Mouse (Mus musculus) neural tube, embryonic 13.5 days (tissue): ENCODE measurements around the gene Trem1. TPM values are rescaled to one million over a fixed set of nuclear protein-coding genes. Genes with fewer than 3 reads are reported as not detected.

Experiments
- ATAC-seq: fragments of 200-750 bp; cut with Nextera tagmentation; 2 replicates; pipeline ENCODE4 v1.8.0; 2017; ENCODE audit warnings: low read depth, mild to moderate bottlenecking, moderate TSS enrichment, moderate library complexity
- H3K27ac ChIP-seq: fragments of 300-500 bp; sonication (generic); replicated peaks from 2 replicates; pipeline ENCODE4 v1.5.1; 2015; ENCODE audit warnings: moderate library complexity, mild to moderate bottlenecking, inconsistent platforms
- H3K27me3 ChIP-seq: fragments of 300-500 bp; sonication (generic); 2 replicates; pipeline ENCODE4 v1.6.1; 2015; ENCODE audit warnings: mild to moderate bottlenecking, inconsistent platforms
- H3K36me3 ChIP-seq: fragments of 300-500 bp; sonication (generic); 2 replicates; pipeline ENCODE4 v1.6.1; 2015; ENCODE audit warnings: mild to moderate bottlenecking, inconsistent platforms
- H3K4me1 ChIP-seq: fragments of 300-500 bp; sonication (generic); replicated peaks from 2 replicates; pipeline ENCODE4 v1.6.1; 2015; ENCODE audit warnings: inconsistent platforms
- H3K4me2 ChIP-seq: fragments of 300-500 bp; sonication (generic); 2 replicates; pipeline ENCODE4 v1.6.1; 2015; ENCODE audit warnings: inconsistent platforms, mild to moderate bottlenecking, moderate library complexity
- H3K4me3 ChIP-seq: fragments of 300-500 bp; sonication (generic); 2 replicates; pipeline ENCODE4 v1.5.1; 2015; ENCODE audit warnings: mild to moderate bottlenecking, inconsistent platforms
- H3K9ac ChIP-seq: fragments of 300-500 bp; sonication (generic); 2 replicates; pipeline ENCODE4 v1.6.1; 2015; ENCODE audit warnings: moderate library complexity, mild to moderate bottlenecking, inconsistent platforms
- H3K9me3 ChIP-seq: fragments of 300-500 bp; sonication (generic); 2 replicates; pipeline ENCODE4 v1.6.1; 2016; ENCODE audit warnings: inconsistent platforms
- WGBS: fragments of 180-500 bp; shearing (Covaris S2); methylation state at CpG from one replicate; pipeline ENCODE4 v1.1.7; 2015; 5-methylcytosine and 5-hydroxymethylcytosine counted together
- polyA plus RNA-seq: library from polyadenylated mRNA; unstranded; fragments of >200 nt; fragmentation: Nextera tagmentation; extraction: Ambion mirVana; gene quantifications from 2 replicates; pipeline ENCODE4 v1.2.1, GENCODE M21; 2015

Gene Trem1
- polyA plus RNA-seq, 1 experiment from 2014 or later: 0.06 TPM

DNA sequence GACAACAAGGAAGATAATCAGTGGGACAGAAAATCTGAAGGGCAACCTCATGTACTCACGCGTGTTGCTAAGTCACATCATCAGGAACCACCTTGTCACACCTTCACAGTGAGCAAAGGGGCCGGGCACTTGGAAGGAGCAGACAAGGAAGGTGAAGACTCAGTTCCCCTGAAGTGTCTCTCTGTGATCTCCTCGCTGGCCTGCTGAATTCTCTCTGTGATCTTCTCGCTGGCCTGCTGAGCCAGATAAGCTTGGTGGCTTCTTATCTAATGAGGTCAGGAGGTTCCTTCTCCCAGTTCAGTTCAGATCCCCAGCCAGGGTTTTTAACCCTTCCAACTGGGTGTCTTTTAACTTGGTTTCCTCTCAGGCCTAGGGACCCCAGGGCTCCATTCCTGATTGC, 39.6 kb downstream of the Trem1 start:
- H3K27ac ChIP-seq: no peak overlapping the region
- H3K9me3 ChIP-seq: no peaks in the 10 kb centered on the region
- H3K27me3 ChIP-seq: no peaks in the 10 kb centered on the region
- no peaks in the 10 kb centered on the region for H3K36me3 ChIP-seq
- no peak overlapping the region for H3K4me3 ChIP-seq
- 74% methylated on average over 5 of the region's 5 CpGs for WGBS
- no peak for ATAC-seq
- no peak overlapping the region for H3K9ac ChIP-seq
- H3K4me1 ChIP-seq: no peaks in the 10 kb centered on the region
- H3K4me2 ChIP-seq: no peak overlapping the region

DNA sequence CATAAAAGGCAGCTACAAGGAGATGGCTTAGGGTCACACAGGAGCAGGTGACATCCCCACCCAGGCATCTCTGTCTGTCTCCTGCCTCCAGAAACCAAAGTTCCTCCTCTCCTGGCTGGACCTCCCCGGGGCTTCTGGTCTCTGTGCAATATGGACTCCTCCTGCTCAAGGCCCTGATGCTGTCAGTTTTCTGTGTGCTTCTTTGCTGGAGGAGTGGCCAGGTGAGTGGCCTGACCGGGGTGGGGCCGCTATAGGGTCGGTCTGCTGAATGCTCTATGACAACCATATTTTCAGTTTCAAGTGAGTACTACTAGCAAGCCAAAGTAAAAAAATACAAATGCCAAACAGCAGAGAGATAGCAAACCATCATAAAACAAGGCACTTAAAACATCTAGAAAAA, 40.0 kb downstream of the Trem1 start:
- Histone ChIP-seq H3K9ac (no peak overlapping the region), H3K4me1 (no peaks in the 10 kb centered on the region), H3K36me3 (no peaks in the 10 kb centered on the region), H3K27me3 (no peaks in the 10 kb centered on the region), H3K9me3 (no peaks in the 10 kb centered on the region), H3K4me3 (no peak overlapping the region), H3K27ac (no peak overlapping the region), H3K4me2 (no peak overlapping the region)
- no peak for ATAC-seq
- 94% methylated on average over 4 of the region's 4 CpGs for WGBS

DNA sequence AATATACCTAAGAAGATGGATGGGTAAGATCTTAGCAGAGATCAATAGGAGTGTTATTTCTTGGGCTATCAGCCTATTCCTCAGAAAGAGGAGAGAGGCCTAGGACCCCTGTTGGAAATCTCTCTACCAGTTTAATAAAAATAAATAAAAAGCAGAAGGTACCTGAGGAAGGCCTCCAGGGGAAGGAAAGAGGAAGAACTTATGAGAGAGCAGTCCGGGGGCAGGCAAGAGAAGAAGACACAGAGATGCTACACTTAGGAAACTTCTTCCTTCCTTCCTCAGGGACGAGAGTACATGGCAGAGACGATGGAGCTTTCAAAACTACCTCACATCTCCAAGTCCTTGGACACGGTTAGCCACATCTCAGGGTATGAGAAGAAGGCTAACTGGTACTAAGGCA, 41.5 kb downstream of the Trem1 start:
- no peak overlapping the region for H3K27ac ChIP-seq
- WGBS: 88% methylated on average over 4 of the region's 4 CpGs

DNA sequence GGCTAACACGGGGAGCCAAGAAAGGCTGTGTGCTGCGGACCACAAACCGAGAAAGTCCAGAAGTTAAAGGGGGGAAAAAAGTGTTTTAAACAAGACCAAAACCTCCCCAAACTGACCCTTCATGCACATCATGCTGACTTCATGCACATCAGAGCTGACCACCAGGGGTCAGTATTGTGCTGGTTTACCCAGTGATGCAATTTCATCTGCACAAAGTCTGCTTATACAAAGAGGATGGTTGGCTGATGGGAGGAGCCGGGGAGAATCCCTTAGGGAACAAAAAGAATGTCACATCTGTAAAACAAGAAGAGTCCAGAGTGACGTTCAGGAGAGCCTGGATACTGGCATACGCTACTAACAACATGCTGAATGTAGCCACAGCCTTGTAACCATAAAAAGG, 42.3 kb downstream of the Trem1 start:
- no peak for ATAC-seq
- H3K27ac ChIP-seq: no peak overlapping the region
- no peaks in the 10 kb centered on the region for H3K27me3 ChIP-seq
- WGBS: 28% methylated on average over 6 of the region's 6 CpGs
- H3K4me2 ChIP-seq: no peak overlapping the region
- H3K9ac ChIP-seq: no peak overlapping the region
- no peaks in the 10 kb centered on the region for H3K9me3 ChIP-seq
- H3K36me3 ChIP-seq: no peaks in the 10 kb centered on the region
- no peaks in the 10 kb centered on the region for H3K4me1 ChIP-seq
- no peak overlapping the region for H3K4me3 ChIP-seq

More for the DNA sequence above, 41.5 kb downstream of the Trem1 start:
- ATAC-seq: no peak
- H3K36me3 ChIP-seq: no peaks in the 10 kb centered on the region
- H3K4me1 ChIP-seq: no peaks in the 10 kb centered on the region
- H3K4me3 ChIP-seq: no peak overlapping the region
- no peak overlapping the region for H3K9ac ChIP-seq
- H3K27me3 ChIP-seq: no peaks in the 10 kb centered on the region
- no peak overlapping the region for H3K4me2 ChIP-seq
- H3K9me3 ChIP-seq: no peaks in the 10 kb centered on the region

- no peaks in the 10 kb centered on the region for H3K36me3 ChIP-seq
- no peaks in the 10 kb centered on the region for H3K4me1 ChIP-seq
- H3K9me3 ChIP-seq: no peaks in the 10 kb centered on the region
- H3K9ac ChIP-seq: no peak overlapping the region
- no peaks in the 10 kb centered on the region for H3K27me3 ChIP-seq
- no peak overlapping the region for H3K4me3 ChIP-seq
- H3K27ac ChIP-seq: no peak overlapping the region
- ATAC-seq: no peak
- WGBS: 56% methylated on average over 7 of the region's 7 CpGs
- no peak overlapping the region for H3K4me2 ChIP-seq
Measured at GRCm38 (mm10) chr17:48275736-48276135, 43.2 kb downstream of the Trem1 start.

GRCm38 (mm10) chr17:48278381-48278780, 45.8 kb downstream of the Trem1 start:
- Histone ChIP-seq H3K36me3 (no peaks in the 10 kb centered on the region), H3K4me3 (no peak overlapping the region), H3K4me2 (no peak overlapping the region), H3K27me3 (no peaks in the 10 kb centered on the region), H3K4me1 (peaks cover 8% of the 10 kb centered on the region), H3K27ac (no peak overlapping the region), H3K9ac (no peak overlapping the region), H3K9me3 (no peaks in the 10 kb centered on the region)
- ATAC-seq: no peak

- peaks cover 8% of the 10 kb centered on the region for H3K4me1 ChIP-seq
- H3K9ac ChIP-seq: no peak overlapping the region
- no peaks in the 10 kb centered on the region for H3K27me3 ChIP-seq
- ATAC-seq: no peak
- no peaks in the 10 kb centered on the region for H3K9me3 ChIP-seq
- H3K36me3 ChIP-seq: no peaks in the 10 kb centered on the region
- H3K4me2 ChIP-seq: no peak overlapping the region
- WGBS: 79% methylated on average over 4 of the region's 4 CpGs
- no peak overlapping the region for H3K27ac ChIP-seq
- no peak overlapping the region for H3K4me3 ChIP-seq
Measured at GRCm38 (mm10) chr17:48279002-48279401, 46.4 kb downstream of the Trem1 start.

DNA sequence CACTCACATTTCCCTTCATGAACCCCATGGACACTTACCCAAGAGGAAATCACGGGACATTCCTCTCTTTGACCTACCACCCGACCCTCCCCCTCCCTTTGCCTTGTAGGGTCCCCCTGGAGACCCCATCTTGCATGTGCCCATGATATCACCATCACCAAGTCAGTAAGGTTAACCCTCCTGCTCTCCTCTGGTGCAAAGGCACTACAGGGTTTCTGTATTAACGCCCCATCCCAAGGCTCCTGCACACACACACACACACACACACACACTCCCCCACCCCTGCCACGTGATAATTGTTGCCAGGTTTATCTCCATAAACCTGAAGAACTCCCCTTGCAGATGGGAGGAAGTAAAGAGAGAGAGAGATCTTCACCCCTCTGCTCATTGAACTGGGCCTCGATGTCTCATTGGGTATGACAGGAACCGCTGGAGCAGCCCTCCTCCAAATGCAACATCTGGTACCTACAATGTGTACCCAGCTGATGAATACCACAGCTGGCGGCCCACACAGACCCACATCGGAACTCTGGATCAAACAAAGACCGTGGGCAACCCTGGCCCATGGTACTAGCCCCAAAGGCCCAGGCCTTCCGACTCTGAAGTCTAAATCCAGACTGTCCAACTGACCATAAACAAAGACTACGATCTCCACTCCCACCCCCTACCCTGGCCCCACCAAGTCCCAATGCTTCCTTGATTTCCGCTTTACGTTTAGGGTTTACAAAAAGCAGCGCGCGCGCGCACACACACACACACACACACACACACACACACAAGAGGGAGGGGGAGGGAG, 48.6 kb downstream of the Trem1 start:
- Histone ChIP-seq H3K27ac (no peak overlapping the region), H3K4me3 (peak overlapping the region; percentile 26), H3K9me3 (no peaks in the 10 kb centered on the region), H3K36me3 (no peaks in the 10 kb centered on the region), H3K4me1 (peaks cover 8% of the 10 kb centered on the region), H3K9ac (peak overlapping the region; percentile 45; the same call in 1 of the 2 replicates), H3K27me3 (no peaks in the 10 kb centered on the region), H3K4me2 (peak overlapping the region; percentile 48)
- ATAC-seq: peak; percentile 47; the same call in 1 of the 2 replicates
- WGBS: 34% methylated on average over 18 of the region's 18 CpGs

- Histone ChIP-seq H3K27ac (no peak overlapping the region), H3K27me3 (no peaks in the 10 kb centered on the region), H3K9ac (peak overlapping the region; percentile 45; the same call in 1 of the 2 replicates), H3K4me2 (peak overlapping the region; percentile 48), H3K4me1 (peaks cover 8% of the 10 kb centered on the region), H3K36me3 (no peaks in the 10 kb centered on the region), H3K4me3 (peak overlapping the region; percentile 26), H3K9me3 (no peaks in the 10 kb centered on the region)
- 4% methylated on average over 3 of the region's 3 CpGs for WGBS
- ATAC-seq: no peak
Measured at GRCm38 (mm10) chr17:48281739-48282085, 49.1 kb downstream of the Trem1 start.

GRCm38 (mm10) chr17:48286765-48287164, 54.2 kb downstream of the Trem1 start:
- Histone ChIP-seq H3K9ac (no peak overlapping the region), H3K4me2 (no peak overlapping the region), H3K9me3 (peaks cover 4% of the 10 kb centered on the region; the same call in 1 of the 2 replicates), H3K27ac (no peak overlapping the region), H3K4me3 (no peak overlapping the region), H3K36me3 (no peaks in the 10 kb centered on the region), H3K4me1 (no peaks in the 10 kb centered on the region), H3K27me3 (no peaks in the 10 kb centered on the region)
- 71% methylated on average over 1 of the region's 1 CpGs for WGBS
- no peak for ATAC-seq

- Histone ChIP-seq H3K4me1 (no peaks in the 10 kb centered on the region), H3K27ac (no peak overlapping the region), H3K36me3 (no peaks in the 10 kb centered on the region), H3K9ac (no peak overlapping the region), H3K4me2 (no peak overlapping the region), H3K4me3 (no peak overlapping the region), H3K27me3 (no peaks in the 10 kb centered on the region), H3K9me3 (peaks cover 4% of the 10 kb centered on the region; the same call in 1 of the 2 replicates)
- ATAC-seq: no peak
- WGBS: 60% methylated on average over 2 of the region's 2 CpGs
Measured at GRCm38 (mm10) chr17:48287276-48287675, 54.7 kb downstream of the Trem1 start.

GRCm38 (mm10) chr17:48293500-48294194, 61.1 kb downstream of the Trem1 start:
- H3K27me3 ChIP-seq: no peaks in the 10 kb centered on the region
- 82% methylated on average over 5 of the region's 5 CpGs for whole genome bisulfite sequencing
- peaks cover 4% of the 10 kb centered on the region; the same call in 1 of the 2 replicates for H3K9me3 ChIP-seq
- H3K4me2 ChIP-seq: no peak overlapping the region
- no peak overlapping the region for H3K27ac ChIP-seq
- no peaks in the 10 kb centered on the region for H3K36me3 ChIP-seq
- no peaks in the 10 kb centered on the region for H3K4me1 ChIP-seq
- no peak for ATAC-seq
- H3K9ac ChIP-seq: no peak overlapping the region
- H3K4me3 ChIP-seq: no peak overlapping the region
